Mouse (Mus musculus): ENCODE measurements around the gene Arid3a. TPM values are rescaled to one million over a fixed set of nuclear protein-coding genes. Genes with fewer than 3 reads are reported as not detected.

Arid3a gene
- polyA plus RNA-seq, 1 experiment from 2014 or later: 3.5 TPM

Other genes with a start within 250 kb of the Arid3a start
- 61.1 and 71.1 TPM in 2 replicates for gene Cdc34, start 244.8 kb upstream of the Arid3a start, polyA plus RNA-seq (2015; fragmentation: Nextera tagmentation; extraction: Ambion mirVana)
- 1.7 and 1.8 TPM in 2 replicates for gene Gzmm, start 238.0 kb upstream of the Arid3a start, polyA plus RNA-seq (2015; fragmentation: Nextera tagmentation; extraction: Ambion mirVana)
- gene Bsg, start 222.6 kb upstream of the Arid3a start, polyA plus RNA-seq (2015; fragmentation: Nextera tagmentation; extraction: Ambion mirVana): 726 and 729 TPM in 2 replicates
- gene Hcn2, start 210.4 kb upstream of the Arid3a start, polyA plus RNA-seq (2015; fragmentation: Nextera tagmentation; extraction: Ambion mirVana): 0.39 and 0.52 TPM in 2 replicates
- 47.1 and 50.0 TPM in 2 replicates for gene Polrmt, start 180.5 kb upstream of the Arid3a start, polyA plus RNA-seq (2015; fragmentation: Nextera tagmentation; extraction: Ambion mirVana)
- gene Fgf22, start 172.0 kb upstream of the Arid3a start, polyA plus RNA-seq (2015; fragmentation: Nextera tagmentation; extraction: Ambion mirVana): 0.25 and 0.73 TPM in 2 replicates
- 85.8 and 87.2 TPM in 2 replicates for gene Rnf126, start 160.1 kb upstream of the Arid3a start, polyA plus RNA-seq (2015; fragmentation: Nextera tagmentation; extraction: Ambion mirVana)
- gene Fstl3, start 149.8 kb upstream of the Arid3a start, polyA plus RNA-seq (2015; fragmentation: Nextera tagmentation; extraction: Ambion mirVana): 1.1 and 1.4 TPM in 2 replicates
- 0.36 and 0.62 TPM in 2 replicates for gene Prss57, start 136.1 kb upstream of the Arid3a start, polyA plus RNA-seq (2015; fragmentation: Nextera tagmentation; extraction: Ambion mirVana)
- gene Palm, start 133.5 kb upstream of the Arid3a start, polyA plus RNA-seq (2015; fragmentation: Nextera tagmentation; extraction: Ambion mirVana): 327 and 349 TPM in 2 replicates
- 0.48 and 1.2 TPM in 2 replicates for gene Misp, start 106.1 kb upstream of the Arid3a start, polyA plus RNA-seq (2015; fragmentation: Nextera tagmentation; extraction: Ambion mirVana)
- gene Ptbp1, start 72.6 kb upstream of the Arid3a start, polyA plus RNA-seq (2015; fragmentation: Nextera tagmentation; extraction: Ambion mirVana): 98.3 and 107 TPM in 2 replicates
- gene Prtn3, start 52.6 kb upstream of the Arid3a start, polyA plus RNA-seq (2015; fragmentation: Nextera tagmentation; extraction: Ambion mirVana): 12.4 and 15.3 TPM in 2 replicates
- gene Plppr3, start 52.4 kb upstream of the Arid3a start, polyA plus RNA-seq (2015; fragmentation: Nextera tagmentation; extraction: Ambion mirVana): 415 and 495 TPM in 2 replicates
- not detected in 2 replicates for gene Elane, start 40.8 kb upstream of the Arid3a start, polyA plus RNA-seq (2015; fragmentation: Nextera tagmentation; extraction: Ambion mirVana)
- gene Cfd, start 36.2 kb upstream of the Arid3a start, polyA plus RNA-seq (2015; fragmentation: Nextera tagmentation; extraction: Ambion mirVana): not detected in 2 replicates
- 53.8 and 54.0 TPM in 2 replicates for gene Med16, start 18.1 kb upstream of the Arid3a start, polyA plus RNA-seq (2015; fragmentation: Nextera tagmentation; extraction: Ambion mirVana)
- gene Gm26602, start 16.2 kb upstream of the Arid3a start, polyA plus RNA-seq (2015; fragmentation: Nextera tagmentation; extraction: Ambion mirVana): 17.7 and 36.3 TPM in 2 replicates
- 2.7 and 3.6 TPM in 2 replicates for gene Kiss1r, start 10.1 kb upstream of the Arid3a start, polyA plus RNA-seq (2015; fragmentation: Nextera tagmentation; extraction: Ambion mirVana)
- 289 and 309 TPM in 2 replicates for gene R3hdm4, start 5.8 kb upstream of the Arid3a start, polyA plus RNA-seq (2015; fragmentation: Nextera tagmentation; extraction: Ambion mirVana)
- 81.8 and 97.7 TPM in 2 replicates for gene Wdr18, start 33.1 kb downstream of the Arid3a start, polyA plus RNA-seq (2015; fragmentation: Nextera tagmentation; extraction: Ambion mirVana)
- gene Grin3b, start 43.7 kb downstream of the Arid3a start, polyA plus RNA-seq (2015; fragmentation: Nextera tagmentation; extraction: Ambion mirVana): 0.29 and 0.60 TPM in 2 replicates
- 12.3 and 12.8 TPM in 2 replicates for gene Tmem259, start 57.3 kb downstream of the Arid3a start, polyA plus RNA-seq (2015; fragmentation: Nextera tagmentation; extraction: Ambion mirVana)
- gene Cnn2, start 61.5 kb downstream of the Arid3a start, polyA plus RNA-seq (2015; fragmentation: Nextera tagmentation; extraction: Ambion mirVana): 30.5 and 31.3 TPM in 2 replicates
- 3.9 and 4.7 TPM in 2 replicates for gene Abca7, start 69.5 kb downstream of the Arid3a start, polyA plus RNA-seq (2015; fragmentation: Nextera tagmentation; extraction: Ambion mirVana)
- gene Arhgap45, start 89.6 kb downstream of the Arid3a start, polyA plus RNA-seq (2015; fragmentation: Nextera tagmentation; extraction: Ambion mirVana): 1.2 and 1.8 TPM in 2 replicates
- 173 and 178 TPM in 2 replicates for gene Polr2e, start 112.8 kb downstream of the Arid3a start, polyA plus RNA-seq (2015; fragmentation: Nextera tagmentation; extraction: Ambion mirVana)
- 443 and 475 TPM in 2 replicates for gene Gpx4, start 120.1 kb downstream of the Arid3a start, polyA plus RNA-seq (2015; fragmentation: Nextera tagmentation; extraction: Ambion mirVana)
- gene Sbno2, start 178.5 kb downstream of the Arid3a start, polyA plus RNA-seq (2015; fragmentation: Nextera tagmentation; extraction: Ambion mirVana): 13.1 and 14.9 TPM in 2 replicates
- gene Stk11, start 188.8 kb downstream of the Arid3a start, polyA plus RNA-seq (2015; fragmentation: Nextera tagmentation; extraction: Ambion mirVana): 18.0 and 19.7 TPM in 2 replicates
- 404 and 433 TPM in 2 replicates for gene Atp5d, start 211.6 kb downstream of the Arid3a start, polyA plus RNA-seq (2015; fragmentation: Nextera tagmentation; extraction: Ambion mirVana)
- 33.0 and 44.5 TPM in 2 replicates for gene Cbarp, start 213.8 kb downstream of the Arid3a start, polyA plus RNA-seq (2015; fragmentation: Nextera tagmentation; extraction: Ambion mirVana)
- gene Midn, start 221.2 kb downstream of the Arid3a start, polyA plus RNA-seq (2015; fragmentation: Nextera tagmentation; extraction: Ambion mirVana): 26.5 and 30.9 TPM in 2 replicates
- gene Cirbp, start 238.9 kb downstream of the Arid3a start, polyA plus RNA-seq (2015; fragmentation: Nextera tagmentation; extraction: Ambion mirVana): 318 and 335 TPM in 2 replicates
- gene 1600002K03Rik, start 245.9 kb downstream of the Arid3a start, polyA plus RNA-seq (2015; fragmentation: Nextera tagmentation; extraction: Ambion mirVana): 8.5 and 10.6 TPM in 2 replicates